Mouse (Mus musculus) adrenal gland, postnatal 25 days (tissue): ENCODE measurements around the gene Emc10. TPM values are rescaled to one million over a fixed set of nuclear protein-coding genes. Genes with fewer than 3 reads are reported as not detected.

Experiments
- DNase-seq: peaks from one replicate; pipeline ENCODE4 v3.0.0; 2021; ENCODE audit warnings: mixed read lengths
- long read RNA-seq: library from polyadenylated mRNA; stranded (forward); transcript quantifications from one replicate; pipeline ENCODE4 v2.0.0, GENCODE M21; 2021
- total RNA-seq: library from RNA; stranded (reverse); gene quantifications from 2 replicates; pipeline ENCODE4 v1.2.3, GENCODE M21; 2021

Emc10 gene
- total RNA-seq = 83.9 and 97.6 TPM in 2 replicates
- long read RNA-seq, transcript Emc10-202 (7 exons, 1,872 nt) = major isoform, 114 of 202 reads
- long read RNA-seq, transcript Emc10-201 (8 exons, 1,662 nt) = minor isoform, 72 of 202 reads
- long read RNA-seq, partial matches to known transcripts = 9 of 202 reads
- long read RNA-seq, other reads (novel, unspliced or antisense) = 6 of 202 reads

DNA sequence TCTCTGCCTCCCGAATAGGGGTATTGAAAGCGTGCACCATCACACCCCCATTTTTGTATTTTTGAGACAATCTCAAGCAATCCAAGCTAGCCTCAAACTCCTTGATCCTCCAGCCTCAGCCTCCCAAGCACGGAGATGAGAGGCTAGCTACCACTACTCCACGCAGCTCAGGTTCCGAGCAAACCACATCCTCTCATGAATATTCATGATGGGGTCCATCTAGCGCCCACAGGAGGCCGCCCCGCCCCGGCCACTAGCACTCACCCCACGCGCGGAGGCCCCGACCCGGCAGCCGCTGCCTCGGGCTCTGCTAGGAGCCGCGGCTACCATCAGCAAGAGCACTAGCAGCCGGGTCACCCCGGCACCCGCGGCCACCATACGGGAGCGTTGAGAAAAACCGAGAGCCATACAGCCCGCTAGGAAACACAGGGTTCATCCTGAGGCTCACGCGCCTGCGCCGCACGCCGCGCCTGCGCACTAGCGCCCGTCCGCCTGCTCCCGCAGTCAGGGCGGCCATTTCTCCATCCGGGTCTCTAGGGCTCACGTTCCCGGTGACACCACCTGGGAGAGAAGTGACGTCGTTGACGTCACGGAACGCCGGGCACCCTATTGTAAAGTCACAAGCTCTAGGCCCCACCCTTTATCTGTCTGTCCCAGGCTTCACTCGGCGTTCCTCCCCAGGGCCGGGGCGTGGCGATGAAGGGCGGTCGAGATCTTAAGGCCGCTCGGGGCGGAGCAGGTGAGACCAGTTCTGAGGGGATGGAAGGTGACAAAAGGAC is at the start of gene Emc10, which contains the start of gene Fam71e1:
TSS of gene Emc10 (minus strand) at position 538 of the 779 bp plus-strand sequence.
TSS of gene Fam71e1 (plus strand) at position 590 of the 779 bp plus-strand sequence.
- DNase-seq = peak; percentile 98

- no peak for DNase-seq
Measured at GRCm38 (mm10) chr7:44543071-44543470, 46.7 kb upstream of the Emc10 start.

DNA sequence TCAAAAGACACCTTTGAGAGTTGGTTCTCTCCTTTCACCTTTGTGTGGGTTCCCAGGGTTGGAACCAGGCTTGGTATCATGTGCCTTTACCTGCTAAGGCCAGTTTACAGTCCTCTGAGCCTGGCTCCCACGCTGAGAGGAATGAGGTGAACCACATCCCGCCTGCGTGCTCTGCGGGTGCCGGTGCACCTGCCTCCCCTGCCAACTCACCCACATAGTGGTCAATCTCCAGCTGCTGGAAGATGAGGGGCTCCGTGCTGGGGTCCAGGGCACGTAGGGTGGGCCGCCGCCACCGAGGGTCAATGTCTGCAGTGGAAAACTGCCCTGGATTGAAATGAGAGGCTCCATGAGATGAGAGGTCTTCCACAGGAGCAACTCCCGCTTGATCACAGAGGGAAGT is 46.2 kb upstream of the Emc10 start:
- DNase-seq = no peak

GRCm38 (mm10) chr7:44538756-44539624 is 42.7 kb upstream of the Emc10 start:
- no peak for DNase-seq

- DNase-seq = no peak
Measured at GRCm38 (mm10) chr7:44537496-44537895, 41.2 kb upstream of the Emc10 start.

DNA sequence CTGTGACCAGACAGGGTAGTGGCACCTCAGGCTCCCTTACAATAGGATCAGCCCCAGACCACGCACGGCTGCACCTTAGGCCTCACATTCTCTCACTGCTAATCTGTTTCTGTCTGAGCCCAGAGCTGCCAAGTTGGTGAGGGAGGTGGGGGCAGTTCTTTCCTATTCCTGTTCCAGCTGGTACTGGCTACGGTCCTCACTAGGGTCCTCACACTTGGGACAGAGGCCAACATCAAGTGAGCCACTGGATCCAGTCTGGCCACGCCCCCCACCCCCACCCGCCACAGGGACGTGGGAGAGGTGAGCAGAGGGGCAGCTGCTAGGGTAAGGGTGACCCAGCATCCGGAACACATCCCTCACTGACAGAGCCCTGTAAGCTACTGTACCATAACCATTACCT is 40.7 kb upstream of the Emc10 start:
- DNase-seq = no peak

GRCm38 (mm10) chr7:44536590-44536968 is 40.2 kb upstream of the Emc10 start:
- DNase-seq = no peak

- DNase-seq = no peak
Measured at GRCm38 (mm10) chr7:44535657-44536589, 39.6 kb upstream of the Emc10 start.

DNA sequence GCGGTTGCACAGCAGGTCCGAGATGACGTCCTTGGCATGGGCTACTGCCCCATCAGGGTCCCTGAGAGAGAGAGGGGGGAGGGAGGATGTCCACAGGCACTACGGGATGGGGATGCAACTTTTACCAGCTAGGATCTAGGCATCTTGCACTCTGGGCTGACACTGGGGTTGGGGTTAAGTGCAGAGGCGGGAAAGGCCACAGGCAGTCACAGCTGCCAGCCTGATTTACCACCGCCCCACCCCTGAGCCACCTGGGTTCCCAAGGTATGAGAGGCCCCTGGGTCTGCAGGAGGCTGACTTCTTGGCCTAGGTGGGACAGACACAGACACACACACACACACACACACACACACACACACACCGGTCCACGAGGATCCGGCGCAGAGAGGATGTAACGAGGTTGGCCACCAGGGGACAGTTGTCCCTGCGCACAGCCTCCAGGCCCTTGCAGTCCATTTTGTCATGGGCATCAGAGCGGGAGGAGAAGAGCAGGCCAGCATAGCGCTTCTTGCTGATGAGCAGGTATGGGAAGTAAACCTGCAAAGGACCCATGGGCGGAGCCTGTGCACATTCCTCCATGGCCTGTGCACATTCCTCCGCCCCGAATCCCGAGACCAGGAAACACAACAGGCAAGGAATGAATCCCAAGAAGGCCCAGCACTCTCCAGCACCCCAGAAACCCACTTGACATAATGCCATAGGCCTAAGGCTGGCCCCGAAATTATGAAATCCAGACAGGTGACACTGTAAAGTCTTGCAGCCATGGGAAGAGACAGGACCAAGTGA is 38.5 kb upstream of the Emc10 start:
- DNase-seq = no peak

GRCm38 (mm10) chr7:44534242-44534641 is 37.9 kb upstream of the Emc10 start:
- no peak for DNase-seq

GRCm38 (mm10) chr7:44533746-44534045 is 37.4 kb upstream of the Emc10 start:
- DNase-seq = no peak

GRCm38 (mm10) chr7:44532918-44533745 is 36.8 kb upstream of the Emc10 start:
- DNase-seq = no peak

DNA sequence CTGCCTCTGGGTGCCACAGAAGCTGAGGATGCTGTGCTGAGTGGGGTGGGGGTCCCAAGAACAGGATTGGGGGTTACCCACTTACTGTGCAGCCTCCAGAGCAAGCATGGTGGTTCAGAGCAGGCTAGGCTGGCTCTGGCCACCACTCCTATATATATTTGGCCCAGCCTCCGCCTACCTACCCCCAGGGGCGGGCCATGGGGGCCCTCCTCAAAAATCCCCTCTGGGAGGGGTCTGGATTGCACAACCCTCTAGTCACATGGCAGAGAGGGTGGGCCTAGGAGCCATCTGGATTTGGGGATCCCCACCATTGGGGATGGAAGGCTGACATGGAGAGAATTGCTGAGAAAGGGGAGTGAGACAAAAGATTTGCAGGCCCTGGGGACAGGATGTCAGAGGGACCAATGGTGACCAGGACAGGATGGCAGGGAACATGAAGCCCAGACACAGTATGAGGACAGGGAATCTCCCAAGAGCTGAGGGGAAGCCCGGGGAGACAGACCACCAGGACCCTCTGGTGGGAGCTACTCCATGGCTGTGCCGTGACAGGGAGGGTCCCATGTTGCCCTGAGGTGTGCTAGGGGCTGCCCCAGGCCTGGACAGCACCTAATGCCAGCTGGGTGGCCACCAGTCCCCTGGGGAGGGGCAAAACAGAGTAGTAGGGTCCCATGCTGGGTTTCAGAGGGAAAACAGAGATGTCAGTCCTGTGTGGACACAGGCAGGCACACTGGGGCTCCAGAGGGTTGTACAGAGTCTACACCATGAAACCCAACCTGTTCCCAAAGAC is 35.8 kb upstream of the Emc10 start, which contains the start of gene Spib:
TSS of gene Spib (minus strand) at position 126 of the 787 bp plus-strand sequence.
- DNase-seq = no peak

DNA sequence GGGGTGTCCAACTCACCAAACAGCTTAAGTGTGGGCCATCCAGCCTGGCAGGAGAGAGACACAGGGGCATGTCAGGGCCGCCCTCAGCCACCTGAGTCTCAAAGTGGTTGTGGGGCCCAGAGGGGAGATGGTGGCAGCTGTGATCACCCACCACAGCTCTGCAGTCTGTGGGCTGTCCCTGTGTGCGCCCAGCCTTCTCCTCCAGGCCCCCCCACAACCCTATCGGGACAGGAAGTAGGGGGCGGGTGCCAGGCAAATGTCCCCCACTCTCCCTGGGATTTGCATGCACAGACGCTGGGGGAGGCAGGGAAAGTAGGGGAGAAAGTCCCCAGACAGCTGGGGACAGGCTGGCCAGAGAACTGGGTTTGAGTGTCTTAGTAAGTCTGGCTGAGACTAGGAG is 34.9 kb upstream of the Emc10 start:
- DNase-seq = no peak

- no peak for DNase-seq
Measured at GRCm38 (mm10) chr7:44530507-44530906, 34.2 kb upstream of the Emc10 start.

DNA sequence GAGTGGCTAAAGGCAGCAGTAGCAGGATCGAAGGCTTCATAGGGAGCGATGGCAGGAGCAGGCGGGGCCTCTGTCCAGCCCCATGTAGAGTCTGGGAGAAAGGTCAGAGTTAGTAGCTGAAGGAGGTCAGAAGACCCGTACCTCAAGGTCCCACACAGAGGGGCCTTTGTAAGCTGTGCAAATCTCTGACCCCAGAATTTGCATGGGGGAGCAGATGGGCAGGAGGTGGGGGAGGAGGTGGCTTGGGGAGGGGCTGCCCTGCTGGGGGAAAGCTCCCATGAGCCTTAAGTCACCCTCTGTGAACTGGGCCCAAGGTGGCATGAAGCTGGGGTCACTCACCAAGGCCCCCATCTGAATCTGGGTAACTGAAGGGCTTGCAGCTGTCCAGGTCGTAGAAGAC is 33.2 kb upstream of the Emc10 start:
- DNase-seq = no peak

DNA sequence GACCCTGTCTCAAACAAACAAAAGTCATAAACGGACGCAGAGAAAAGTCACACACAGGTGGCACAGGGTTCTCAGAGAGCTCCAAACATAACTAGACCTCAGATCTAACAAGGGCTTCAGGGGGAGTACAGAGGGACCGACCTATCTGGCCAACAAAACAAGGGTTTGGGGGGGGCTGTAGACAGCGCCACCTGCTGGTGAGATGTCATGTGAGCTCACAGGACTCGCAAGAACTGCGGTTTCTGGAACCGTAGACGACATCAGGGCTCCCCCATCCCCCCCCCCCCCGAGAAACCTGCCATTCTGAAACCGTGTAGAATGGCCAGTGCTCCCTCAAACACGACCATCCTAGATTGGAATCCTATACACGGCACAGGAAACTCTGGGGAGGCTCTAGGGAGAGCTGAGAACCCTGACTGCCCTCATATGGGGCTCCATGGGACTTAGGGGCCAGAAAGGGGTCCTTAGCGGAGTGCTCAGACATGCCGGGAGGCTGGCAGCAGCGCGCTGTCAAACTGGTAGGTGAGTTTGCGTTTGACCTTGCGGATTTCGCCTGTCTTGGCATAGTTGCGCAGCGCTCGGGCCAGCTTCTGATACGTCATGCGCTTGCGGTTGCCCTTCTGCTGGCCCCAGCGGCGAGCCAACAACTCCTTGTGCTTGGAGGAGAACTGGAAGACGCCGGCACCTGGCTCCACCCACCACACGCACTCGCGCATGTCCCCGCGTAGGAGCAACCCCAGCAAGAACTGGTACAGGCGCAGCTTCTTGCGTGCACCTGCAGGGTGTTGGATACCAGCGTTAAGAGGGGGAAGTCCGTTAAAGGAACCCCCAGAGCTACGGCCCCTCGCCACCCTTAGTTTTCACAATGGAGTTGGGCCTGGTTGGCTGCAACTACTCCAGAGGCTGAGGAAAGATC is 31.4 kb upstream of the Emc10 start:
- DNase-seq = peak; percentile 70
